Mouse (Mus musculus) bone marrow, adult 2 months (tissue): ENCODE measurements around the gene Hist1h3d. TPM values are rescaled to one million over a fixed set of nuclear protein-coding genes. Genes with fewer than 3 reads are reported as not detected.
"Not testable (repeated sequence)": the region's sequence is repeated elsewhere in the genome, so short reads cannot be mapped to it uniquely, and the experiment has no call there.

Source experiments
- H3K27ac ChIP-seq: fragments of 200-500 bp; 2 replicates; pipeline ENCODE4 v1.5.1; 2012; ENCODE audit warnings: low read depth, mild to moderate bottlenecking, control low read depth, inconsistent platforms, low read length; ENCODE audit not compliant: control insufficient read depth, poor library complexity, insufficient read depth
- H3K4me1 ChIP-seq: fragments of 200-500 bp; 2 replicates; pipeline ENCODE4 v1.6.1; 2011; ENCODE audit warnings: low read length; ENCODE audit not compliant: control insufficient read depth, insufficient read depth
- H3K4me3 ChIP-seq: fragments of 200-500 bp; replicated peaks from 2 replicates; pipeline ENCODE3; 2011; ENCODE audit warnings: mild to moderate bottlenecking, low read depth, low read length, control low read depth; ENCODE audit not compliant: control insufficient read depth
- CTCF ChIP-seq: fragments of 200-500 bp; IDR thresholded peaks from 2 replicates; pipeline ENCODE4 v1.5.1; 2011; ENCODE audit warnings: low read length, control low read depth; ENCODE audit not compliant: control insufficient read depth, insufficient read depth
- POLR2A ChIP-seq: fragments of 200-500 bp; IDR thresholded peaks from 2 replicates; pipeline ENCODE4 v1.6.1; 2011; ENCODE audit warnings: low read depth, mild to moderate bottlenecking, control low read depth, low read length, borderline replicate concordance; ENCODE audit not compliant: control insufficient read depth
- WGBS: fragments of 180-500 bp; shearing (Covaris S2); methylation state at CpG from one replicate; pipeline ENCODE4 v1.1.7; 2018; 5-methylcytosine and 5-hydroxymethylcytosine counted together
- polyA plus RNA-seq: library from polyadenylated mRNA; stranded (reverse); fragments of >200 nt; gene quantifications from 2 replicates; pipeline ENCODE4 v1.2.4, GENCODE M21; 2011; ENCODE audit warnings: low replicate concordance; ENCODE audit not compliant: missing spikeins, insufficient read depth, insufficient read length

Gene Hist1h3d
- polyA plus RNA-seq, 1 experiment = 11.3 TPM

DNA sequence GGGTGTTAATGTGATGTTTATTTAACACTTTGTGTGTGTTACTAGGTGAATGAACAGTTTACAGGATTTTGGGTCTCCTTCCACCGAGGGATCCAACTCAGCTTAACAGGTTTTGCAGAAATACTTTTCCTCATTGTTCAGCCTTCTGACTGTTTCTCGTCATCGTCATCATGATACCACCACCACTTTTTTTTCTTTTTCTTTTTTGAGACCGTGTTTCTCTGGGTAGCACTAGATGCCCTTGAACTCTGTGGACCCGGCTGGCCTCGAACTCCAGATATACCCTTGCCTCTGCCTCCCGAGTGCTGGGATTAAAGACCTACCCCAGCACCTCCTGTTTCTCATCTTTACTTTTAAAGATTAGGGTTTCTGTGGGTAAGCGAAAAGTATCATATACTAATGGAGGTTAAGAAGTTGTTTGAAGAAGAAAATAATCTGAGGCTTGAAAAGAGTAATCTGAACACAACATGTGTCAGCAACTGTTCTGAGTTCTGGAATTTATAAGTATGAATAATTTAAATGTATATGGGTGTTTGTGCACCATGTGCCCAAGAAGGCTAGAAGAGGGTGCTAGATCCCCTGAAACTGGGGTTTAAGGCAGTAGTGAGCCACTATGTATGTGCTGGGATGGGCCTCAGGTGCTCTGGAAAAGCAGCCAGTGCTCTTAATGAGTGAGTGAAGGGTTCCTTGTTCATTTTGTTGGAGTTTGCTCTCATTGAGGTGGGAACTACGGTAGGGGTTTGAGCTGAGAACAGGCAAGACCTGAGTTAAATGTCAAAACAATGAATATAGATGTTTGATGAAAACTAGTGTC lies 43.1 kb upstream of the Hist1h3d start:
- no peak for TF ChIP-seq POLR2A
- no peak for TF ChIP-seq CTCF

DNA sequence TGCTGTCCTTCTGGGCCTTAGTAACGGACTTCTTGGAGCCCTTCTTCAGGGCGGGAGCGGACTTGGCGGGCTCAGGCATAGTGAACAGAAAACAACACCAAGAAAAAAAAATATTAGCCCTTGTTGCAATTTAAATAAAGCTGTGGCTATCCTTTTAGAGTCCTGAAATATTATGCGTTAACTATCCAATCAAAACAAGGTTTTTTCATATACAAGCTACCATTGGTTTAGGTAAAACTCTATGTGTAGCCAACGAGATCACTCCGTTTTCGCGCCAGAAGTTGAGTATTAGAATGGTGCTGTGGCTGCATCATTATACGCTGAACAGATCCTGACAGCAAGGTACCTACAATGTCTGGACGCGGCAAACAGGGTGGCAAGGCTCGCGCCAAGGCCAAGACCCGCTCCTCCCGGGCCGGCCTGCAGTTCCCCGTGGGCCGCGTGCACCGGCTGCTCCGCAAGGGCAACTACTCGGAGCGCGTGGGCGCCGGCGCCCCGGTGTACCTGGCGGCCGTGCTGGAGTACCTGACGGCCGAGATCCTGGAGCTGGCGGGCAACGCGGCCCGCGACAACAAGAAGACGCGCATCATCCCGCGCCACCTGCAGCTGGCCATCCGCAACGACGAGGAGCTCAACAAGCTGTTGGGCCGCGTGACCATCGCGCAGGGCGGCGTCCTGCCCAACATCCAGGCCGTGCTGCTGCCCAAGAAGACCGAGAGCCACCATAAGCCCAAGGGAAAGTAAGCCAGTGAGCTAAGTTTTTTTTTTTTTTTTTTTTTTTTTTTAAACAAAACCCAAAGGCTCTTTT lies 41.8 kb upstream of the Hist1h3d start, which contains the start of gene Hist1h2af:
Hist1h2af (plus strand) TSS at position 347 of the 808 bp plus-strand sequence.
- TF ChIP-seq POLR2A = peak; percentile 90; the same call in 1 of the 2 replicates
- not testable (repeated sequence) for H3K4me1 ChIP-seq
- under 1% methylated on average over 33 of the region's 53 CpGs for WGBS
- Histone ChIP-seq H3K27ac (peak within 1 kb of the TSS; percentile 92), H3K4me3 (peak within 1 kb of the TSS; percentile 69)

More for the DNA sequence above, 43.1 kb upstream of the Hist1h3d start:
- WGBS = 21% methylated on average over 9 of the region's 9 CpGs
- peak overlapping the region; percentile 44 for H3K4me3 ChIP-seq
- H3K27ac ChIP-seq = peak overlapping the region; percentile 90
- H3K4me1 ChIP-seq = peaks cover 1% of the 10 kb centered on the region; the same call in 1 of the 2 replicates

DNA sequence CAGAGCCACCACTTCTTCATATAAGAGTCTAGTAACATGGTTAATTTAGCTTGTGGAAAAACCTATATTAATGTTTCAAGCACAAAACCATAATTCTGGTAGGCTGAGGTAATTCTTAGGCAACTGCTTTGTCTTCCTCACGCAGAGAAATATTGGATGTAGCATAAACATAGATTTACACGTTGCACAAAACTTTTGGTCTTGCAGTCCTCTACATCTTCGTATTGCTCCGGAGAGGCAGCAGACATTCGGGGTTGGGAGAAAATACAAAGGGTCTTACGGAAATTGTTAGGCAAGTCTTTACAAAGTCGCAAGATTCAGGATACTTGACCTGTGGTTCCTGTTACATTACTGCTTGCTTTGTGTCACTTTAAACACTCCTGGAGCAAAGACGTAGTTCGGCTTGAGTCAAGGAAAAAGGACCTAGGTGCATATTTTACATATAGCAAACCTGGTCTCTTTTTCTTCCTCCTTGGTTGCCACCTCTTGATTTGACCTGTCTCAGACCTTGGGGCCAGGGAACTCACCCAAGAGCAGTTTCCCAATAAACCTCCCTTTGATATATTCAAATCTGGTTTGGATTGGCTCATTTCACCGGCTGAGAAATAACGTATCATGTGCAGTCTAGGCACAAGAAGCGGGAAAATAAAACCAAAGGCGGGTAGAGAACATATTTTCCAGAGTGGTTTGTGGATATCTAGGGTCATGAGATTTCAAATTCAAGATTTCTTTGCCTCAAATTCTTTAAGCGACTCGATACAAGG lies 41.0 kb upstream of the Hist1h3d start:
- Histone ChIP-seq H3K4me3 (peak overlapping the region; percentile 61), H3K4me1 (peaks cover 1% of the 10 kb centered on the region; the same call in 1 of the 2 replicates), H3K27ac (peak overlapping the region; percentile 60; the same call in 1 of the 2 replicates)
- under 1% methylated on average over 15 of the region's 15 CpGs for WGBS
- TF ChIP-seq POLR2A (0 out of 2 replicates have a peak, but pooled peaks have one; percentile 4), CTCF (no peak)

DNA sequence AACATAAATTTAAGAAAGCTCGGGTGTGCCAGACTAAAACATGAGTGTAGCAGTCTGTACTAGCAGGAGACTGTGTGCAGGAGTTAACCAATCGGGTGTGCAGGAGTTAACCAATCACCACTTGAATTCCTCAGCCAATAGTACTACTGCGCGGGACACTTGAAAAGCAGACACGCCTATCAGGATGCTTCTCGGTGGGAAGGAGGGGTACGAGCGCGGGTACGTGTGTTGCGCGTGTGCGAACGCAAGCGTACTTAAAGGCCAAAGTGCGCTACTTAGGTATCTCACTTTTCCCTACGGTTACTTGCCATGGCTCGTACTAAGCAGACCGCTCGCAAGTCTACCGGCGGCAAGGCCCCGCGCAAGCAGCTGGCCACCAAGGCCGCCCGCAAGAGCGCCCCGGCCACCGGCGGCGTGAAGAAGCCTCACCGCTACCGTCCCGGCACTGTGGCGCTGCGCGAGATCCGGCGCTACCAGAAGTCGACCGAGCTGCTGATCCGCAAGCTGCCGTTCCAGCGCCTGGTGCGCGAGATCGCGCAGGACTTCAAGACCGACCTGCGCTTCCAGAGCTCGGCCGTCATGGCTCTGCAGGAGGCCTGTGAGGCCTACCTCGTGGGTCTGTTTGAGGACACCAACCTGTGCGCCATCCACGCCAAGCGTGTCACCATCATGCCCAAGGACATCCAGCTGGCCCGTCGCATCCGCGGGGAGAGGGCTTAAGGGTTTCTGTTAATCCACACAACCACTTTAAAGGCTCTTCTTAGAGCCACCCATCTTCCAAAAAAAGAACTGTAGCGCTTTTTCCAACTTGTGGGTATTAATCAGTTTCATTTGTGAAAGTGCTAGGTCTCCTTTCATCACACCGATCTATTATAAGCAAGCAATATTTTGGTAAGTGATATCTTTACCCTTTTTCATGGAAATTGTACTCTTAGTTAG lies 40.2 kb upstream of the Hist1h3d start, which contains the start of gene Hist1h3g:
Hist1h3g (plus strand) TSS at position 286 of the 939 bp plus-strand sequence.
- Histone ChIP-seq H3K4me3 (peak within 1 kb of the TSS; percentile 70), H3K27ac (peak within 1 kb of the TSS; percentile 94)
- not testable (repeated sequence) for H3K4me1 ChIP-seq
- peak; percentile 98 for TF ChIP-seq POLR2A
- under 1% methylated on average over 46 of the region's 62 CpGs for WGBS

DNA sequence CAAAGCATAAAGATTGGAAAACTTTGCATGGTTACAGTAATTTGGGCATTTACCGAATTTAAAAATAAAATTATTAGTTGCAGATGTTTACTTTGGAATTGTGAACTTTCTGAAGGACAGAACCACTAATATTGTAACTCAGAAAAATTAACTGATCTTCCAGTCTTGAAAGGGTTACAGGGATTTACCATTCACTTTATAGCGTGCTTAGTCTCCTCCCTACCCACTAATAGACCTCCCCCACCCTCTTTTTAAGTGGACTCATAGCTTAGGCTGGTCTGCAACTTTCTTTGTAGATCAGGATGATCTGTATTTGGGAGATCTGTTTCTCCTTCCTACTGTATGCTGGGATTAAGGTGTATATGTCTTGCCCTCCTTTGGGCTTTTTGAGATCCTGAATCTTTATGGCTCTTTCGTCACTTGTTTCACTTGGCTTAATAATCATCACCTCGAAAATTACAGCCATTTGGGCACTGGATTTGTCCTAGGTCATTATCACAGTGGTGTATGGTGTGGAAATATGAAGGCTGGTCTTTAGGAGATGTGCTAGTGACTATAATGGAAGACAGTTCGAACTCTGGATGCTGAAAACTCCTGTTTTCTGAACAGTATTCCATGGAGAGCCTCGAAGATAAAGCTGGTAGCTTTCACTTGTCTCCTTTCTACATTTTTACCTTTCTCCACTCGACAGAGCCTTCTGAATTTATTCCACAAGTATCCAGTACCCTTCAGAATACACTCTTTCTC lies 39.3 kb upstream of the Hist1h3d start:
- 31% methylated on average over 7 of the region's 7 CpGs for WGBS
- Histone ChIP-seq H3K4me3 (peak overlapping the region; percentile 68), H3K4me1 (peaks cover 1% of the 10 kb centered on the region; the same call in 1 of the 2 replicates), H3K27ac (no peak overlapping the region; the same call in 1 of the 2 replicates)
- TF ChIP-seq CTCF = no peak
- TF ChIP-seq POLR2A = no peak

DNA sequence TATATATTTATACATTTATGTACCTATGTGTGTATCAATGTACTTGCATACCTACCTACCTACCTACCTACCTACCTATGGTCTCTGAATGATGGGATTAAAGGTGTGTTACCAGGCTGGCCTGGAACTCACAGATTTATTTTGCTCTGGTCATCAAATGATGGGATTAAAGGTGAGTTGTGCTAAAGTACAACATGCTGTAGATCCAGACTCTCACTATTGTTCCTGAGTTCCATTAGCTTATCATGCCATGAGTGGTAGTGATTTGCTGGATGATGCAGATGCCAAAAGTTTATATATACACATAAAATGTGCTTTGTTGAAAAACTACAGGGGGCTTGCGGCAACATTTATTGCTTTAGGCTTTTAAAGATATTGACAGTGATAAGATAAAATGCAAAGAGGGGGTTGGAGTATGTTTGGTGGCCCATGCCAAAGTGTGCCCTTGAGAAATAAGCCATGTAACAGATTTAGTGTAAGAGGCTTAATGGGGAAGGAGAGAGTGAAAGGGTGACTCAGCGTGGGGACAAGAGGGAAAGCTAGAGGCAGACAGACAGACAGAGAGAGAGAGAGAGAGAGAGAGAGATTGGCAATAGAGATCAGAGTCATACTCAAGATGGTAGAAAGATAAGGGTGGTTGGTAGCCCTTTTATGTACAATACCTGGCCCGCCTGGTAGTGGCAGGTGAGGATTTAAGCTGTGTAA lies 38.4 kb upstream of the Hist1h3d start:
- Histone ChIP-seq H3K4me1 (peaks cover 1% of the 10 kb centered on the region; the same call in 1 of the 2 replicates), H3K4me3 (peak overlapping the region; percentile 29), H3K27ac (no peak overlapping the region)
- WGBS = 69% methylated on average over 3 of the region's 3 CpGs
- TF ChIP-seq CTCF (no peak), POLR2A (no peak)
